Mouse (Mus musculus): ENCODE measurements around the gene Fam178b.

The Fam178b gene

GRCm38 (mm10) chr1:36682620-36683355 is at the start of gene Fam178b:
Gene Fam178b, minus strand, starts transcription at chr1:36683183.
- DNase-seq (ENCODE audit: low spot score in 2 of 2), result no peak

DNA sequence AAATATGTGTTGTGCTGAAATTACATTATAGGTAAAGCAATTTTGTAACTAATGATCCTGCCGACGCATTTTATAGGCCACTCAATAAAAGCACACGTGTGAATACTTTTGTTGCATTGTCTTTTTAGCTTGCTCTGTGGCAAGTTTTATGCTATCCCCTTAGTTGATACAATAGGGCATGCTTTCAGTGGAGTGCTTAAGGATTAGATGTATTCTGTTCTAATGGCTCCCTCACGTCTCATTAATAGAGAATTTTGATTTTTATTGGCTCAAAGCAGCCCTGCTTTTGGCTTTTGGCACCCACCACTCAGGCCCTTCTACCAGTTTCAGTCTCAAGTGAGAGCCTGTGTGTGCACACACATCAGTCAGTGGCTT is 41.1 kb upstream of the Fam178b start:
- DNase-seq (ENCODE audit: low spot score in 2 of 2), result no peak

GRCm38 (mm10) chr1:36723146-36724056 is 40.4 kb upstream of the Fam178b start:
- no peak for DNase-seq (ENCODE audit: low spot score in 2 of 2)

DNA sequence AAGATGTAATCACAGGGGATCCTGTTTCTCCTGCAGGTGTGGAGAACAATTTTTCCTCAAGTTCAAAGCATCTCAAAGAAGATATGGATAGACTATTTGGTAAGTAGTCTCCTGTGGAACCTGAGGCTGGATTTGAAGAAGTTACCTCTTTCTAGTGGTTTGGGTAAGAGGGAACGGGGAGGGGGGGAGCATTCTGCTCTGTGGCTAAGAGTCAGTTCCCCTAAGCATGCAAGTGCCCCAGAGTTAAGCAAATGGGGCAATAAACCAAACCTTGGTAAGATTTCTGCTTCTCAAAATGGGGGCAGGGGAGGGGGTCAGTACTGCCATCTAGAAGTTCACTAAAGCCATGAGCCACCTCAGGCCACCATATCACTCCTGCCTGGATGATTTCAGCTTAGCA is 35.8 kb upstream of the Fam178b start:
- no peak for DNase-seq (ENCODE audit: low spot score in 2 of 2)

DNA sequence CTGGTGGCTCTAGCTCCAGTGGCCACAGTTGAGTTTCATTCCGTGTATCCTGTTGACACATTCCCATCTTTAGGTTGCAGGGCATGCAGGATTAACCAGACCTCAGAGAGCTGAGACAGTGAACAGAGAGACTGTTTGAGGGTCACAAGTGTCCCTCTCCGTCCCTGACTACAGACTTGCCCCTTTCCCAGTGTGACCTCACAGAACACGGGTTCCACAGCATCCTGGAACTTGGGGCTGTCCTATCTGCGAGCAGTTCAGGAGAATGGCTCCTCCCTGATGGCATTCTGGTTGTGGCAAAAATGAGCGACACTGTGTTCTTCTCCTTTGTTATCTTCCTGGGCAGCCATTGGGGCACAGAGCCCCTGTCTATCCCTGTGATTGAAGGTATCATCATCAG is 31.3 kb upstream of the Fam178b start, which contains the start of gene Actr1b:
Actr1b (minus strand) TSS at position 112 of the 400 bp plus-strand sequence.
- no peak for DNase-seq (ENCODE audit: low spot score in 2 of 2)

- DNase-seq (ENCODE audit: low spot score in 2 of 2), result no peak
Measured at GRCm38 (mm10) chr1:36711104-36711503, 28.1 kb upstream of the Fam178b start.

- peak; percentile 93 to 97 for DNase-seq (ENCODE audit: low spot score in 2 of 2)
Measured at GRCm38 (mm10) chr1:36709854-36710280, 26.9 kb upstream of the Fam178b start, which contains the start of gene 4933424G06Rik. Gene 4933424G06Rik, plus strand, starts transcription at chr1:36710149.

DNA sequence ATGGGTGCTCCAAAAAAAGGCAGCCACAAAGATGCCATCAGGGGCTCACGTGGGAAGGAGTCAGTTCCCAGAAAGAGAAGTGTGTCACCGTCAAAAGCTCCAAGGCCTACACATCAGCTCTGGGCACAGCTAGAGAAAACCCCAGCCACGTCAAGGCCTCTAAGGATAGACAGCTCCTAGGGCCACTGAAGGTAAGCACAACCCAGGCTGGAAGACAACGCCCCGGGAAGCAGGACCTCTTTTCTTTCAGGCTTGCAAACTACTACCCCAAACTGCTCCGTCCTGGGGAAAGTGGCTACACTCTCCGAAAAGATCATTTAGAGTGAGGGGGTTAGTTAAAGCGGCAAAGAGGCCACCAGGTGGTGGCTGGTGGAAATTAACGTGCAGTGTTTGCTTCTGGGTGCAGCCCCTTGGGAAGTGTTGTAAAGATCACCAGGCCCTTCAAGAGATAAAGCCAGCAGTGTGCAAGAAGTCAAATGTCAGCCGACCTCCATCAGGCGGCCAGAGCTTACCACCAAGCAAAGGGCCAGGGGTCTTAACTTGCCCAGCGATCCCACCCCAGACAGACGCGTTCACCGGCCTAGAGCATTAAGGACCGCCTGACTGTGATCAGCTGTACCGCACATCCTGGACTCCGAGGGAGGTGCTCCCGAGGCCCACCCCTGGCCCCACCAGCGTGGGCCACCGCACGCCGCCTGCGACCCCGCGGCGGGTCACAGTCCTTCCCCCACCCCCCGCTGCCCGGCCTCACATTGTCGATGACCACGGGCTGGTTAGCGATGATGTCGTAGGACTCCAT is 26.3 kb upstream of the Fam178b start:
- peak in 1 of 2 experiments; percentile 16 for DNase-seq (ENCODE audit: low spot score in 2 of 2)

- DNase-seq (ENCODE audit: low spot score in 2 of 2), result peak in 1 of 2 experiments; percentile 20
Measured at GRCm38 (mm10) chr1:36708626-36709025, 25.6 kb upstream of the Fam178b start.

DNA sequence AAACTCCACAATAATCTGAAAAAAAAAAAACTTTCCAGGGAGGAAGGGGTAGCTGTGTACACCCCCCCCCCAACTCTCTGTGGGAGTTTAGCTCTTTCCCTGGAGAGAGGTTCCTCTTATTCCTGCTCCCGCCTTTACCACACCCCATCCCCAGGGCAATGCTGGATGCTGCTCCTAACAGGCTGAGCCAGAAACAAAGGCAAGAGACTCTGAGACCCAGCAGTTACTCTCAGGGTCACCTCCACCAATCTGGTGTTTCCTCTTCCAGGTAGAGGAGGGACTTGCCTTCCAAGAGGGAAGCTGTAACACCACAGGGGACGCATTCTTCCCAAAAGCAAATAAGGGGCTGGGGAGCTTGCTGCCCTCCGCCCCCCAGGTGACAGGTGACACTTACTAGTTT is 24.8 kb upstream of the Fam178b start:
- no peak for DNase-seq (ENCODE audit: low spot score in 2 of 2)

DNA sequence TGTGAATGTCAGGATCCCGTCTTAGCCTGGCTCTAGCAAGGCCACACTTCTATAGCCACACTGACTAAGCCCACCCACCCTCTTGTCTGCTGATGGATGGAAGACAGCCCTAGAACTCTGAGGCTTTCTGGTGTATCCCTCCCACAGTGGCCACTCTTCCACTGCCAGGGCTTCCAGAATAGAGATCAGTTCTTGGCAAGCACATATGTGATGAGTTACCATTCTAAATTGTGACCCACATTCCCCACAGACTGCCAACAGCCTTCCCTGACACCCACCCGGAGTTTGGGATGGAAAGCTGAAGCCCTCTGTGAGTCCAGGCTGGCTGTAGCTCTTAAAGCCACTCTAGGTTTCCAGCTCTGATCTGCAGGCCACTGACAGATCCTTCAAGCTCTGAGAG is 24.2 kb upstream of the Fam178b start:
- DNase-seq (ENCODE audit: low spot score in 2 of 2), result no peak

DNA sequence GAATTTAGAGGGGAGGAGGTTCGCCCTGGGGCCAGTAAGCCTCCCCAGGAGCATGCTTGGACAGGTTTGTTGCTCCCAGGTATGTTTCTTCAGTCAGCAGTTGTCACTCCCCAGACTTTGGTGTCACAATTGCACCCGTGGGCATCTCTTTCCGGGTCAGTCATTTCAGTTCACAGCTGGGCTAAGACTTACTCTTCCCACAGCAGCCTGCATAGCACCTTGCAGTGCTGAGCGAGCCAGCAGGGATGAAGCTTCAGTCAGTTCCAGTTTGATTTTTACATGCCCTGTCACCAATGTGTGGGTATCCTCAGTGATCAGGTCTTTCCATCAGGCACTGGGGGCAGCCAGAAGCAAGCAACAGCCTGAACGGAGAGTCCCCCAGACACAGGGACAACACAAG is 14.0 kb upstream of the Fam178b start:
- no peak for DNase-seq (ENCODE audit: low spot score in 2 of 2)

DNA sequence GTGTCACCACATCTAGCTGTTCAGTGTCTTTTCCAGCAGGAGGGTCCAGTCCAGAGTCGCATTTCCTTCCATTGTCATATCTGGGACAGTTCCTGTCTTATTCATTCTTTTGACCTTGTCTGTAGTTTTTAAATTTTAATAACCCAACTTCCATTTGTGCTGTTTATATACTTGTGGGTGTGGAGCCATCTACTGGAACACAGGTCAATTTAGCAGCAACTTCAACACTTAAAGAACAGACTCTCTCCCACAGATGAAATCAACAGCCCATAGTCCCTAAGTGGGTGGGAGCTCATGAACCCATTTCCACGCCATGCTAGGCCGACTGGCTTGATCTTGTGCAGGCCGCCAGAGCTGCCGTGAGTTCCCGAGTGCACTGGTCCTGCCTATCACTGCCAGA is 13.4 kb upstream of the Fam178b start:
- DNase-seq (ENCODE audit: low spot score in 2 of 2), result no peak

GRCm38 (mm10) chr1:36694871-36695270 is 11.9 kb upstream of the Fam178b start:
- no peak for DNase-seq (ENCODE audit: low spot score in 2 of 2)

GRCm38 (mm10) chr1:36691271-36692155 is 8.5 kb upstream of the Fam178b start, which contains the start of gene Cox5b:
Gene Cox5b, plus strand, starts transcription at chr1:36691449.
- DNase-seq (ENCODE audit: low spot score in 2 of 2), result peak; percentile 89 to 95

GRCm38 (mm10) chr1:36690671-36691235 is 7.8 kb upstream of the Fam178b start:
- no peak for DNase-seq (ENCODE audit: low spot score in 2 of 2)

GRCm38 (mm10) chr1:36683810-36684467 is 956 bp upstream of the Fam178b start:
- peak; percentile 52 to 75 for DNase-seq (ENCODE audit: low spot score in 2 of 2)

GRCm38 (mm10) chr1:36680893-36681292 is 2.1 kb downstream of the Fam178b start:
- DNase-seq (ENCODE audit: low spot score in 2 of 2), result no peak

GRCm38 (mm10) chr1:36674936-36675335 is 8.0 kb downstream of the Fam178b start:
- DNase-seq (ENCODE audit: low spot score in 2 of 2), result no peak

Measured in urinary bladder, adult 18-20 months (tissue).